Mouse (Mus musculus) kidney, embryonic 15.5 days (tissue): ENCODE results near the gene Slc35e3. TPM values are rescaled to one million over a fixed set of nuclear protein-coding genes. Genes with fewer than 3 reads are reported as not detected.
"Not testable (repeated sequence)": the region's sequence is repeated elsewhere in the genome, so short reads cannot be mapped to it uniquely, and the experiment has no call there.

Experiments used
- ATAC-seq: fragments of 200-750 bp; cut with Nextera tagmentation; replicated peaks from 2 replicates; pipeline ENCODE4 v1.8.0; 2017; ENCODE audit warnings: moderate TSS enrichment; ENCODE audit not compliant: low FRiP score
- H3K27ac ChIP-seq: fragments of 300-500 bp; sonication (generic); 2 replicates; pipeline ENCODE4 v1.5.1; 2015; ENCODE audit warnings: mild to moderate bottlenecking, inconsistent platforms
- H3K27me3 ChIP-seq: fragments of 300-500 bp; sonication (generic); 2 replicates; pipeline ENCODE4 v1.6.1; 2015; ENCODE audit warnings: inconsistent platforms
- H3K36me3 ChIP-seq: fragments of 300-500 bp; sonication (generic); 2 replicates; pipeline ENCODE4 v1.6.1; 2015; ENCODE audit warnings: inconsistent platforms
- H3K4me1 ChIP-seq: fragments of 300-500 bp; sonication (generic); 2 replicates; pipeline ENCODE4 v1.6.1; 2015; ENCODE audit warnings: inconsistent platforms
- H3K4me2 ChIP-seq: fragments of 300-500 bp; sonication (generic); 2 replicates; pipeline ENCODE4 v1.6.1; 2015; ENCODE audit warnings: moderate library complexity, mild to moderate bottlenecking, inconsistent platforms
- H3K4me3 ChIP-seq: fragments of 300-500 bp; sonication (generic); replicated peaks from 2 replicates; pipeline ENCODE4 v1.5.1; 2015; ENCODE audit warnings: mild to moderate bottlenecking, inconsistent platforms
- H3K9ac ChIP-seq: fragments of 300-500 bp; sonication (generic); 2 replicates; pipeline ENCODE4 v1.6.1; 2015; ENCODE audit warnings: mild to moderate bottlenecking, inconsistent platforms
- H3K9me3 ChIP-seq: fragments of 300-500 bp; sonication (generic); replicated peaks from 2 replicates; pipeline ENCODE4 v1.6.1; 2016; ENCODE audit warnings: inconsistent platforms
- WGBS: fragments of 180-500 bp; shearing (Covaris S2); methylation state at CpG from one replicate; pipeline ENCODE4 v1.1.7; 2015; ENCODE audit warnings: mixed read lengths; 5-methylcytosine and 5-hydroxymethylcytosine counted together
- polyA plus RNA-seq: library from polyadenylated mRNA; unstranded; fragments of >200 nt; fragmentation: Nextera tagmentation; extraction: Ambion mirVana; gene quantifications from 2 replicates; pipeline ENCODE4 v1.2.1, GENCODE M21; 2015

Gene Slc35e3
- polyA plus RNA-seq, 1 experiment from 2014 or later: 14.8 TPM

DNA sequence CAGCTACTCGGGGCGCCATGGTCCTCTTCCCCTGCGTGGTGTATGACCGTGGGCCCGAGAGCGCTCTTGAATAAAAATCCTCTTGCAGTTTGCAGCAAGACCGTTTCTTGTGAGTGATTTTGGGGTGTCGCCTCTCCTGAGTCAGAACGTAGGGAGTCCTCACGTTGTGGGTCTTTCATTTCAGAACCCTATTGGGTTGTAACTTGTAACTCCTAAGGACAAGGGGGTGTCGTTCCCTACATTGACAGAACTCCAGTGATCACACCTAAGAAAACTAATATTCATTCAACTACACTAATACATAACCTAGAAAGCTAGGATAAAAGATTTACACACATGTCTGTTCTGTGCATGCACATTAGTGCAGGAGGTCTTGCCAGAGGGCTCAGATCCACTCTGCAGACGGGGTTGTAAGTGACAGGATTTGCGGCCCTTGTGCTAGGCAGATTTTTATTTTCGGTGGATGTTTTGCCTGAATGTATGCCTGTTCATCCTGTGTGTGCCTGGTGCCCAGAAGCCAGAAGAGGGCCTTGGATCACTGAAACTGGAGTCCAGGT is 3.7 kb upstream of the Slc35e3 start:
- peaks cover 58% of the 10 kb centered on the region for H3K36me3 ChIP-seq
- no peak overlapping the region for H3K9ac ChIP-seq
- no peak overlapping the region for H3K4me3 ChIP-seq
- no peak overlapping the region for H3K27ac ChIP-seq
- no peaks in the 10 kb centered on the region for H3K9me3 ChIP-seq
- no peak overlapping the region for H3K4me2 ChIP-seq
- H3K4me1 ChIP-seq: peaks cover 7% of the 10 kb centered on the region
- WGBS: 95% methylated on average over 14 of the region's 14 CpGs
- H3K27me3 ChIP-seq: no peaks in the 10 kb centered on the region
- no peak for ATAC-seq

DNA sequence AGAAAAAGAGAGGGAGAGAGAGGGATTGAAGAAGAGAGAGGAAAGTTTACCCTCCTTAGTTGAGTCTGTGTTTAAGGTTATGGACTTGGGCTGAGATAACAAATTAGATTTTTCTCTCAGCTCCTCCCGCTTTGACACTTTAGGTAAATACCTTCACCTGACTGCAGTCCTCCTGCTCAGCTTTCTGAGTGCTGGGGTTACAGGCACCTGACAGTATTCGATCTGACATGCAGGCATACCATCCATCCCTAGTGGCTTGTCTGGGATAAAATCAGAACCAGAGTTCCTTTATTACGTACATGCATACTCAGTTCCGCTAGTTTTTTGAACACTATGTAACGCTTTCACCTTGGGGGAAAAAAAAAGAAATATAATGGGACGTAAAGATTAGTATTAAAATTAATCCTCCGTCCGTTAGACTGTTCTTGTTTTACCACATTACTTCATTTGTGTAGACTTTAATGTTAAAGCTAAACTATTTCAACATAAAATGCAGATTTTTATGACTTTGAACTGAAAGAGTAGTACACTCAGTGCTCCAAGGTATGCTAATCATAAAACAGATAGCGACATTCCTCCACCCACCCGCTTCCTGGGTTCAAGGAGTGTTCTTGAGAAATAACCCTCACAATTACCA is 3.0 kb upstream of the Slc35e3 start:
- Histone ChIP-seq H3K36me3 (peaks cover 51% of the 10 kb centered on the region), H3K9me3 (no peaks in the 10 kb centered on the region), H3K9ac (no peak overlapping the region), H3K27me3 (no peaks in the 10 kb centered on the region), H3K4me2 (no peak overlapping the region), H3K27ac (peak overlapping the region; percentile 56; the same call in 1 of the 2 replicates), H3K4me3 (no peak overlapping the region), H3K4me1 (peaks cover 7% of the 10 kb centered on the region)
- no peak for ATAC-seq
- 96% methylated on average over 10 of the region's 10 CpGs for WGBS

DNA sequence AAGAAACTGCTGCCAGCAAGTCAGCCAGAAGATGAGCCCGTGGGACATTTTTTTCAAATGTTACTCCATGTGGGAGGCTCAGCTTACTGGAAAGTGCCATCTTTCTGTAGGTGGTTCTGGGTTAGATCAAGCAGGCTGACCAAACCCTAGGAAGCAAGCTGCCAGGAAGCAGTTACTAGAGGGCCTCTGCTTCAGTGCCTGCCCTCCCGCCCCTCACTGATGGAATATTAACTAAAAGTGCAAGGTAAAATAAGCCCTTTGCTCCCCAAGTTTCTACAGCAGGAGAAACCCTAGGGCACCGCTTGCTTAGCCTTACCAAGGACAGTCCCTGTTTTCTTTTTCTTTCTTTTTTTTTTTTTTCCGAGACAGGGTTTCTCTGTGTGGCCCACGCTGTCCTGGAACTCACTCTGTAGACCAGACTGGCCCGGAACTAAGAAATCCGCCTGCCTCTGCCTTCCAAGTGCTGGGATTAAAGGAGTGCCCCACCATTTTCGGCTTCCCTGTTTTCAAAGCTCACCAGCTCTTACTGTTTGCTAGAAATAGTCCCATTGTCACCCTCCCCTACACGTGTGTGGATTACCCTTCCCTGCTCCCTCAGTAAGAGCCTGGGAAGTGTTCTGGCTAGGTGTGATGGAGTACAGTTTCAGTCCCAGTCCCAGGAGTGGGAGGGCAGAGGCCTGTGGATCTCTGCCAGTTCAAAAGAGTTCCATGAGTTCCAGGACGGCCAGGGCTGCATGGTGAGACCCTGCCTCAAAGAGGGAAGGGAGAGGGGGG is 2.3 kb upstream of the Slc35e3 start:
- Histone ChIP-seq H3K4me3 (no peak overlapping the region), H3K36me3 (peaks cover 48% of the 10 kb centered on the region), H3K27ac (peak overlapping the region; percentile 56), H3K4me2 (no peak overlapping the region), H3K4me1 (peaks cover 7% of the 10 kb centered on the region), H3K27me3 (no peaks in the 10 kb centered on the region), H3K9ac (no peak overlapping the region), H3K9me3 (no peaks in the 10 kb centered on the region)
- no peak for ATAC-seq
- 89% methylated on average over 10 of the region's 10 CpGs for WGBS

DNA sequence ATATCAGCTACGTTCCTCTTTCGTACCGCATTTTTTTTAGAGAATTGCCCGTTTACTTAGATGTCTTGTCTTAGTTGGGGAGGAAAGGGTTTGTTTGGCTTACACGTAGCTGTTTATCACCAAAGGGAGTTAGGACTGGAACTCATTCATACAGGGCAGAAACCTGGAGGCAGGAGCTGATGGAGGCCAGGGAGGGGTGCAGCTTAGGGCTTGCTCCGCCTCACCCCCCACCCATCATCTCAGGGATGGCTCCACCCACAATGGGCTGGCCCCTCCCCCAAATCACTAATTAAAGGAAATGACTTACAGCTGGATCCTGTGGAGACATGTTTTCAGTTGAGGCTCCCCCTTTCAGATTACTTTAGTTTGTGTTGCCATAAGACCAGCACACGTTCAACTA is 1.5 kb upstream of the Slc35e3 start:
- H3K36me3 ChIP-seq: peaks cover 42% of the 10 kb centered on the region
- ATAC-seq: no peak
- no peak overlapping the region for H3K9ac ChIP-seq
- no peaks in the 10 kb centered on the region for H3K27me3 ChIP-seq
- no peaks in the 10 kb centered on the region for H3K9me3 ChIP-seq
- H3K4me2 ChIP-seq: no peak overlapping the region
- 93% methylated on average over 7 of the region's 7 CpGs for WGBS
- H3K4me1 ChIP-seq: peaks cover 7% of the 10 kb centered on the region
- H3K4me3 ChIP-seq: no peak overlapping the region
- peak overlapping the region; percentile 25; the same call in 1 of the 2 replicates for H3K27ac ChIP-seq

DNA sequence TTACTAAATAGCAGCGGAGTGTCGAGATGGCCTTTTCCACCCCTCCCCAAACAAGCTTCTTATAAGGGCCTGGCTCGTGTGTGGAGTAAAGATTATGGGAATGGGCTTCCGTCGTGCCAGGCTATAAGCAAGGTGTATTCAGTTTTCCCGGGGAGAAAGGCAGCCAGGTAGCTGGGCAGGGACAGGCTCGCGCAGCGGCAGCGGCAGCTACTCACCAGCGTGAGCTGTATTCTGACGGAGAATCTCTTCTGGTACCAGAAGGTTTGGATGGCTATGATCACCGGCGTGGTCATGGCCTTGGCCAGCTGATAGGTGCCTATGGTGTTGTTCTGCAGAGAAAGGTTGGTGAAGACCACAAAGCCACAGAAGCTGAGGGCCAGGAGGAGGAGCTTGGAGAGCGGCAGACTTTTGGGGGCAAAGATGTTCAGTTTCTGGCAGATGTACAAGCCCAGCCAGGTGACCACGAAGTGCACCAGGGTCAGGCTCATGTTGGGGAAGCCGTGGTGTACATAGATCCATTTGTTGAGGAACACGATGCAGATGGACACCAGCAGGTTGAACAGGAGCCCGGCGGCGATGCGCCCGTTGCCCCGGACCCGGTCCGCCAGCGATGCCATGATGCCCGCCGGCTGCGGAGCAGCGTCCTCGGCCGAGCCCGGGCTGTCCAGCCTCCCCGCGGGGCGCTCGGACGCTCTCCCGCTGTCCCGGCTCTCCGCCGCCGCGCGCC is 432 bp downstream of the Slc35e3 start:
- peak overlapping the region; percentile 76; the same call in 1 of the 2 replicates for H3K27ac ChIP-seq
- ATAC-seq: peak; percentile 24
- not testable (repeated sequence) for H3K4me1 ChIP-seq, H3K27me3 ChIP-seq, H3K9me3 ChIP-seq
- H3K36me3 ChIP-seq: peaks cover 22% of the 10 kb centered on the region
- peak overlapping the region; percentile 88 for H3K4me2 ChIP-seq
- peak overlapping the region; percentile 52 for H3K9ac ChIP-seq
- peak overlapping the region; percentile 52 for H3K4me3 ChIP-seq
- under 1% methylated on average over 14 of the region's 46 CpGs for WGBS

DNA sequence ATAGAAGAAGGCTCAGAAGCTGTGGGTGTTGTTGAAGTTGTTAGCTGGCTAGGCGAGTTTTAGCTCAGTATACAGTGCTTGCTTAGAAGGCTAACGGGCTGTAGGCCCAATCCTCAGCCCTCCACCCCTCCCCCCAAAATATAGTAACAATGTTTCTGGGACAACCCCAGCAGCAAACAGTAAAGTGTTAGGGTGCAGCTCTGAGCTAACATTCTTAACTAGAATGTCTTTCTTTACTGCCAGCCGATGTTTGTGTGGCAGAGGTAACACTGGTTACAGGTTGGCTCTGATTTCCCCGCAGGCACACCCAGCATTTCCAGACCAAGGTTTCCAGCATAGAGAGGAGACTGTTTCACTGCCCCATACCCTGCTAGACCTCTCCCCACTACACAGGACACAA is 2.2 kb downstream of the Slc35e3 start:
- Histone ChIP-seq H3K4me3 (no peak overlapping the region), H3K36me3 (peaks cover 23% of the 10 kb centered on the region), H3K27ac (no peak overlapping the region), H3K9ac (no peak overlapping the region), H3K27me3 (no peaks in the 10 kb centered on the region), H3K4me2 (no peak overlapping the region), H3K4me1 (peaks cover 7% of the 10 kb centered on the region), H3K9me3 (no peaks in the 10 kb centered on the region)
- WGBS: 87% methylated on average over 4 of the region's 4 CpGs
- ATAC-seq: no peak

DNA sequence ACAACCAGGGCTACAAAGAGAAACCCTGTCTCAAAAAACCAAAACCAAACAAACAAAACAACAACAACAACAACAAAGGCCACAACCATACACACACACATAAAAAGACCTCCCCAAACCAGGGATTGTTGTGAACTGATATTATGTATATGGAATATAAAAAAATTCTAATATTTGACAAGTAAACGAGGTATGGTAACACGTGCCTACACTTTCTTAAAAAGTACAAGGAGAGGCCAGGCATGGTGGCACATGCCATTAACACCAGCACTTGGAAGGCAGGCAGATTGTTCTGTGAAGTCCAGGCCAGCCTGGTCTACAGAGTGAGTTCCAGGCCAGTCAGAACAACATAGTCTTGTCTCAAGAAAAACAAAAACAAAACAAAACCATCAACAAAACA is 3.0 kb downstream of the Slc35e3 start:
- no peaks in the 10 kb centered on the region for H3K9me3 ChIP-seq
- no peaks in the 10 kb centered on the region for H3K27me3 ChIP-seq
- H3K36me3 ChIP-seq: peaks cover 24% of the 10 kb centered on the region
- H3K27ac ChIP-seq: no peak overlapping the region
- WGBS: 87% methylated on average over 2 of the region's 2 CpGs
- ATAC-seq: no peak
- no peak overlapping the region for H3K9ac ChIP-seq
- H3K4me1 ChIP-seq: peaks cover 7% of the 10 kb centered on the region
- no peak overlapping the region for H3K4me2 ChIP-seq
- H3K4me3 ChIP-seq: no peak overlapping the region

DNA sequence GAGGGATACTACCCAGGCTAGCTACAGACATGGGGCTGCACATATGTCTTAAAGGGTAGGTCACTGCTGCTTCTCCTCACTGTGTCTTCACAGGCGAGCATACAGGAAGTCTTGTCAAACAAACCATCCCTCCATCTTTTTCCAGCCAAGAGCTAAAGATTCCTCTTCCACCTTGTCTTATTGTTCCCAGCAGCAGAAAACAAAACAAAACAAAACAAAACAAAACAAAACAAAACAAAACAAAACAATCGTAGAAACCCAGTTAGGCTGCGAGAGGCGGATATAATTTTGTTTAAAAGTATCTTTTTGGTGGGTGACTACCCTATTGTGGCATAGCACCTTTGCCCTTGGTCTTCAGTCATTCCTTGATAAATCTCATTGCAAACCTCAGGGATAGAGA is 3.5 kb downstream of the Slc35e3 start:
- no peak for ATAC-seq
- H3K36me3 ChIP-seq: peaks cover 28% of the 10 kb centered on the region
- H3K9ac ChIP-seq: no peak overlapping the region
- no peak overlapping the region for H3K27ac ChIP-seq
- H3K4me3 ChIP-seq: no peak overlapping the region
- H3K27me3 ChIP-seq: no peaks in the 10 kb centered on the region
- H3K9me3 ChIP-seq: no peaks in the 10 kb centered on the region
- 92% methylated on average over 4 of the region's 4 CpGs for WGBS
- no peak overlapping the region for H3K4me2 ChIP-seq
- H3K4me1 ChIP-seq: peaks cover 7% of the 10 kb centered on the region

DNA sequence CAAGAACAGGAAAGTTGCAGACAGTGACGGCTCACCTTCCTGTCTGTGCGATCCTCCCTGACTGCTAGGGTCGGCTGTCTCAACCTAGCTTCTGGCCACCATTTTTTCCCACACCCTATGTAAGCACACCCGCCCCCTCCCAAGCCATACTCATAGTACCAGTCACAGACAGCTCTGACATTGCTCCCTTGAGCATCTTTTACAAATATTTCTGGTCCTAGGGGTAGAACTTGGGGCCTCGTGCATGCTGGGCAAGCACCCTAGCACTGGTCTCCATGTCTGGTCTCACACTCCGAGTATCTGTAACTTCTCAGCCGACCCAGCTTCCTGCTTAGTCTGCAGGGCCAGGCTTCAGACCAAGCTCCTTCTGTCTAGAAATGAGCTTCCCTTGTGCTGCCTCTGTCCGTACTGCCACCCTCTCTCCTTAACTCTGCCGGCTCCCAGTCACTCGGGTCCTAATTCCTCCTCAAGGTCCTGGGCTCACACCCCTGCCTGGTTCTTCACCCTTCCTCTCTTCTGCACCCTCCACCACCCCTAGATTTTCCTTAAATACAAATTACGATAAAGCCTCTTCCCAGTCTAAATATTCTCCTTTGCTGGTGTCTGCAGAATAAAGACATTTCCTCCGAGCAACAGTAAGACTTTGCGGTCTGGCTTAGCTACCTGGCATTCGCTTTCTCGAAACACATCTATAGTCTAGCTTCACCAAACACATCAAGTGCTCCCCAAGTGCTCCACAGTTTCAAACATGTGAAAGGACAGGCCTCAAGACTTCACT is 4.3 kb downstream of the Slc35e3 start:
- WGBS: 91% methylated on average over 15 of the region's 15 CpGs
- no peaks in the 10 kb centered on the region for H3K27me3 ChIP-seq
- no peak overlapping the region for H3K4me3 ChIP-seq
- H3K36me3 ChIP-seq: peaks cover 32% of the 10 kb centered on the region
- ATAC-seq: no peak
- no peak overlapping the region for H3K4me2 ChIP-seq
- no peak overlapping the region for H3K27ac ChIP-seq
- H3K9ac ChIP-seq: no peak overlapping the region
- no peaks in the 10 kb centered on the region for H3K9me3 ChIP-seq
- H3K4me1 ChIP-seq: peaks cover 7% of the 10 kb centered on the region

DNA sequence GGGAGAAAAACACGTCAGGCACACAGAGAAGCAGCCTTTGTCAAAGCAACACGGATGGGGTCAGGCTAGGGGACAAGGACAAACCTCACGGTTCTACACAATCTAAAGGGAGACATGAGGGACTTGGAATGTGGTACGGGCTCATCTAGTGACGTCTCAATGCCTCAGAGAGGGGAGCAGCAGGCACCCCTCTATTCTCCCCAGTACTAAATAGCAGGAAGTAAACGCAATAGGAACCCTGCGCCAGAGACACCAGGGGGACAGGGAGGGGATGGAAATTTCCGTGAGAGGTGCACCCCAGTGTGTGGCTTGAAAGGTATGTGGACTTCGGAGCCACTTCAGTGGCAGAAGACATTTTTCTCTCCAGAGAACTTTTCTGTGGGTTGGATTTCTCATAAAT is 5.2 kb downstream of the Slc35e3 start:
- 89% methylated on average over 9 of the region's 9 CpGs for WGBS
- H3K27ac ChIP-seq: no peak overlapping the region
- no peaks in the 10 kb centered on the region for H3K9me3 ChIP-seq
- peaks cover 7% of the 10 kb centered on the region for H3K4me1 ChIP-seq
- H3K4me3 ChIP-seq: no peak overlapping the region
- H3K27me3 ChIP-seq: no peaks in the 10 kb centered on the region
- ATAC-seq: no peak
- H3K9ac ChIP-seq: no peak overlapping the region
- H3K4me2 ChIP-seq: no peak overlapping the region
- H3K36me3 ChIP-seq: peaks cover 40% of the 10 kb centered on the region

DNA sequence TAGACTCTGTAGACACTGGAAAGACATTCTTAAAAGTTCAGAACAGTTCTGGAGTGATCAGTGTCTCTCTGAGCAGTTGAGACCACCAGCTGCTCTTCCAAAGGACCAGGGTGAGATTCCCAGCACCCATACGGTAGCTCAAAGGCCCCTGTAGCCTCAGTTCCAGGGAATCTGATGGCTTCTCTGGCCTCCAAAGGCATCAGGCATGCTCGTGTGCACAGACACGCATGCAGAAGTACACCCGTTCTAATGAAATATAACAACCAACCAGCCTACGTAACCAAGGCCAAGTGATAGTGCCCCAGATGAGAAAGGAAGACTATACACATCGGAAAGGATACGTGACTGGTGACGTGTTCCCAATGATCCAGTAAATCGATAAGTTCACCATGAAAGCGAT is 6.0 kb downstream of the Slc35e3 start:
- H3K4me2 ChIP-seq: no peak overlapping the region
- H3K27me3 ChIP-seq: no peaks in the 10 kb centered on the region
- peaks cover 4% of the 10 kb centered on the region for H3K4me1 ChIP-seq
- no peak overlapping the region for H3K4me3 ChIP-seq
- no peak overlapping the region for H3K9ac ChIP-seq
- no peaks in the 10 kb centered on the region for H3K9me3 ChIP-seq
- 96% methylated on average over 10 of the region's 10 CpGs for WGBS
- peaks cover 40% of the 10 kb centered on the region for H3K36me3 ChIP-seq
- no peak overlapping the region for H3K27ac ChIP-seq
- ATAC-seq: no peak
